Mouse (Mus musculus): ENCODE measurements around the gene Gprc5b. TPM values are rescaled to one million over a fixed set of nuclear protein-coding genes. Genes with fewer than 3 reads are reported as not detected.

Gene Gprc5b
- polyA plus RNA-seq, 1 experiment from 2014 or later = 17.8 TPM

DNA sequence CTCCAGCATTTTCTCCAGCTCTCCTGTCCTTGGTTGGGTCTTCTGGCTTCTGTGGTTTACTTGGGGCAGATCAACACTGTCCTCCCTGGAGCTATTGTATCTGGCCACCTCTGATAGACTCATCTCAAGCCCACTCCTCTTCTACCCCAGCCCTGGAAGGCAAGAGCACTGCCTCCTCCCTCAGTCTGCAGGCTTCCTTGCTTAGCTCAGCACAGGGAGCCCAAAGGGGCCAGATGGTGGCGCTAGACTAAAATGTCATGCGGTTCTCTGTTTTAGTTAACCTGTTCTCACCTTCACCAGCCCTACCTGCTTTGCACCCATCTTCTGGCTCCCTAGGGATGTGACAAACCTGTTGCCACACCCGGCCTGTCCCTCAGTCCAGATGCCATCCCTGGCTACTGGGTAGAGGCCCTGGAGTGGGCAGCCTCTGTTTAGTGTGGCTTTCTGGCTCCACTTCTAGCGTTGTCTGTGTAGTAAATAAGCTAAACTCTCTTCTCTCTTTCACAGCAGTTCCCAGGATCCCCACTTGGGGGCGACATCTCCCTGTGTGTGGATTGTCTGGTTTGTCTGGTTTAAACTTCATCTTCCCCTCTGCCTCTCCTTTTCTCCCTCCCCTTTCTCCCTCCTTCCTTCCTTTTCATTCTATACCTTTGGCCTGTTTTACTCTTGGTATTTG is 16.0 kb upstream of the Gprc5b start:
- 22% methylated on average over 5 of the region's 5 CpGs for WGBS
- no peak for ATAC-seq (ENCODE audit: insufficient read depth, low FRiP score, low TSS enrichment)
- no peak overlapping the region for H3K4me3 ChIP-seq (ENCODE audit: low read depth, low read length)

DNA sequence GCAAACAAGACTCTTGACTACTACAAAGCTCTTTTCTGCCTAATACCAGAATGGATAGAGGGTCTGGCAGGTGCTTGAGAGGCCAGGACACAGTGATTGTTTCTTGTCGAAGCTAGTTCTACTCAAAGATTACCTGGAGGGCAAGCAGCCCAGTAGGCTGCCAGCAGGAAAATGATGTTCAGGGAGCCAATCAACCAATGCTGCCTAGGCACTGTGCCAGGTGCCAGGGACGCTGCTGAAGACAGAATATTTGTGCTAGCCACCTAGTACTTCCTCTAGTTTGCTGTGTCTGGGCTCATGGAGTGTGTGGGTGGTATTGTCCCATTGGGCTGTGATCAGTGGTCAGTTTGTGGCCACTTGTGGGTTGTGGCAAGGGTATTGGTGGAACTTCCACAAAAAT is 7.5 kb upstream of the Gprc5b start:
- DNase-seq (ENCODE audit: low spot score) (no peak), ATAC-seq (ENCODE audit: insufficient read depth, low FRiP score, low TSS enrichment) (no peak)
- H3K4me3 ChIP-seq (ENCODE audit: low read depth, low read length) = no peak overlapping the region
- no peaks in the 10 kb centered on the region for H3K9me3 ChIP-seq (ENCODE audit: control insufficient read depth, low read length)
- H3K4me2 ChIP-seq (ENCODE audit: low read depth) = no peak overlapping the region
- no peaks in the 10 kb centered on the region for H3K4me1 ChIP-seq (ENCODE audit: control insufficient read depth, insufficient read depth, low read length)
- no peak overlapping the region for H3K9ac ChIP-seq (ENCODE audit: low read length)
- no peaks in the 10 kb centered on the region for H3K36me3 ChIP-seq (ENCODE audit: control insufficient read depth, insufficient read depth, low read length)
- 76% methylated on average over 2 of the region's 2 CpGs for WGBS
- H3K27ac ChIP-seq (ENCODE audit: low read depth, low read length) = no peak overlapping the region
- H3K27me3 ChIP-seq (ENCODE audit: control insufficient read depth, insufficient read depth, low read length) = no peaks in the 10 kb centered on the region

More for the DNA sequence above, 16.0 kb upstream of the Gprc5b start:
- peak; percentile 72 for DNase-seq (ENCODE audit: low spot score)
- no peaks in the 10 kb centered on the region for H3K9me3 ChIP-seq (ENCODE audit: control insufficient read depth, low read length)
- H3K27me3 ChIP-seq (ENCODE audit: control insufficient read depth, insufficient read depth, low read length) = no peaks in the 10 kb centered on the region
- no peaks in the 10 kb centered on the region for H3K4me1 ChIP-seq (ENCODE audit: control insufficient read depth, insufficient read depth, low read length)
- no peaks in the 10 kb centered on the region for H3K36me3 ChIP-seq (ENCODE audit: control insufficient read depth, insufficient read depth, low read length)
- H3K9ac ChIP-seq (ENCODE audit: low read length) = no peak overlapping the region
- H3K27ac ChIP-seq (ENCODE audit: low read depth, low read length) = no peak overlapping the region
- no peak overlapping the region for H3K4me2 ChIP-seq (ENCODE audit: low read depth)

DNA sequence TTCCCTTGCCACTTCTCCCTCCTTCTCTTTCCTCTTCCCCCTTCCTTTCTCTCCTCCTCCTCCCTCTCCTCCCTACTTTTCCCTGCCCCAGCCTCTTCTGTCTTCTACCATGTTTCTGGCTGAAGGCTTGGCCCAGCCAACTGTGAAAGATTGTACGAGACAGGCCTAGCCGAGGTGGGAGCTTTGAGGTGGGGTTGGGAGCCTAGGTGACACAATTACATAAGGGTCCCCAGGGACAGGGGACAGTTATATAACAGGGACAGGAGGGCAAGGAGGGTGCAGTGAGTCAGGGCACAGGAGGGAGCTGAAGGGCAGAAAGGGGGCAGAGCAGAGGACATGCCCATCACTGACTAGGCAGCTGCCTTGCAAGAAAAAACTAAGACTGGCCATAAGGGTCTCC is 7.0 kb upstream of the Gprc5b start:
- Histone ChIP-seq H3K27ac (ENCODE audit: low read depth, low read length) (no peak overlapping the region), H3K4me1 (ENCODE audit: control insufficient read depth, insufficient read depth, low read length) (no peaks in the 10 kb centered on the region), H3K36me3 (ENCODE audit: control insufficient read depth, insufficient read depth, low read length) (no peaks in the 10 kb centered on the region), H3K27me3 (ENCODE audit: control insufficient read depth, insufficient read depth, low read length) (no peaks in the 10 kb centered on the region), H3K9ac (ENCODE audit: low read length) (no peak overlapping the region), H3K9me3 (ENCODE audit: control insufficient read depth, low read length) (no peaks in the 10 kb centered on the region), H3K4me3 (ENCODE audit: low read depth, low read length) (no peak overlapping the region), H3K4me2 (ENCODE audit: low read depth) (no peak overlapping the region)
- WGBS = 76% methylated on average over 2 of the region's 2 CpGs
- ATAC-seq (ENCODE audit: insufficient read depth, low FRiP score, low TSS enrichment) (no peak), DNase-seq (ENCODE audit: low spot score) (no peak)

DNA sequence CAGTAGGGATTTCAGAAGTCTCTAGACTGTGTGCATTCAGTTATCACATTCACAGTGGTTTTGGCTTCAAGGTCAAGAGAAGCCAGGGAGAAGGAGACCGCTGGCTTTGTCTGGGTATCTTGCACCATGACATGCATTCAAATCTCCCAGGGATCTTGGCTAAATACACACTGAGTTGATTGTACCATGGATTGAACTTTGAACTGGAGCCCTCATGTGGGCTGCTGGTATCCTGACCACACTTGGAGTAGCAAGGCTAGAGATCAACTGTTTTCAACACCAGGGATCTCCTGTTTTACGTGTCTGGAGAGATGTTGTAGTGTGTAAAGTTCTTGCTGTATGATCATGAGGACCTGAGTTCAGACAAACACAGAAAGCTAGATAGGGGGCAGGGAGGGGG is 4.8 kb upstream of the Gprc5b start:
- Histone ChIP-seq H3K4me3 (ENCODE audit: low read depth, low read length) (no peak overlapping the region), H3K27me3 (ENCODE audit: control insufficient read depth, insufficient read depth, low read length) (no peaks in the 10 kb centered on the region), H3K4me2 (ENCODE audit: low read depth) (no peak overlapping the region), H3K9me3 (ENCODE audit: control insufficient read depth, low read length) (no peaks in the 10 kb centered on the region), H3K27ac (ENCODE audit: low read depth, low read length) (no peak overlapping the region), H3K4me1 (ENCODE audit: control insufficient read depth, insufficient read depth, low read length) (peaks cover 5% of the 10 kb centered on the region), H3K9ac (ENCODE audit: low read length) (no peak overlapping the region), H3K36me3 (ENCODE audit: control insufficient read depth, insufficient read depth, low read length) (no peaks in the 10 kb centered on the region)
- 79% methylated on average over 2 of the region's 2 CpGs for WGBS
- DNase-seq (ENCODE audit: low spot score) (no peak), ATAC-seq (ENCODE audit: insufficient read depth, low FRiP score, low TSS enrichment) (no peak)

DNA sequence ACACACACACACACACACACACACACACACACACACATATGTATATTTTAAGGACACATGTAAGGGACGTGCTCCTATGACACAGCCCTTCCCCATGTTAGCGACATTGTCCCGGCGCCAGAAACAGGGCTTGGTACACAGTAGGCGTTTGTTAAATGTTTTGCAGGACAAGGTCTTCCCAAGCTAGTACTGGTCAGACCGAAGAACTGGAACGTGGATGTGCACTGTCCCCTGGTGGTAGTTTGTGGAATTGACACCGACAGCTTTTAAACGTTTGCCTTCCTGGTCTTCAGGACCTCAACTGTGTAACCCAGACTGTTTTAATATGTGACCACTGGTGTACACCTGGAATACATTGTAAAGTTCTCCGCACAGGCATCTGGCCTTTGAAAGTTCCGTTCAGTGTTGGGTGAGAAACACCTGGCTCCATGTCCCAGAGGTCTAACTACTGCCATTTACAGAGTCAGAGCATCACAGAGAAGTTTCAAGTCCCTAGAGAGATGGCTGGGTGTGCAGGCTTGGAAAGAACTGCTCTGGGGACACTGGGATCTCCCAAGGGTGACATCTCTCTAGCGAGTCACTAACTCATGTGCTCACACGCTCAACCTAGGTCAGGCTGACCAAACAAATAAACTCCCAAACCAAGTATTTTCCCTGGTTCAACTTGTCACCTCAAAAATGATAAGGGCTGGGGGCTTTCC is 1.3 kb upstream of the Gprc5b start:
- 10% methylated on average over 13 of the region's 13 CpGs for WGBS
- ATAC-seq (ENCODE audit: insufficient read depth, low FRiP score, low TSS enrichment) = peak; percentile 20; the same call in 1 of the 2 replicates

DNA sequence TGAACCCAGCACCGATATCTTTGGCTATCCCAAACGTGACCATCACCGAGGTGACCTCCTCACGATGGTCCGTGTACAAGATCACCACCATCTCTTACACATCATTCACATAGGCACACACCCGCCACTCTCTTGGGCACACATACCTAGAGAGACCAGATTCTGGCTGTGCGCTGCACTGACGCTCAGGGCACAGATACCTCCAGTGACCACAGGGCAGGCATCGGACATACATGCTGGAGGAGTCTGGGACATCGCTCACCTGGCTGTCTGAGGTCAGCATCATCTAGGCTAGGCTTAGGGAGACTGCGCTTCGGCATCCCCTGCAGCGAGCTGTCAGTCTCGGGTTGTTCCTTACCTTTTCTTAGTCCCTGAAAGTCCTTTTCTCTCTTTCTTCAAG is 660 bp upstream of the Gprc5b start:
- H3K4me1 ChIP-seq (ENCODE audit: control insufficient read depth, insufficient read depth, low read length) = peaks cover 31% of the 10 kb centered on the region
- H3K4me3 ChIP-seq (ENCODE audit: low read depth, low read length) = peak overlapping the region; percentile 67; the same call in 1 of the 2 replicates
- peak overlapping the region; percentile 73 for H3K4me2 ChIP-seq (ENCODE audit: low read depth)
- no peaks in the 10 kb centered on the region for H3K9me3 ChIP-seq (ENCODE audit: control insufficient read depth, low read length)
- H3K36me3 ChIP-seq (ENCODE audit: control insufficient read depth, insufficient read depth, low read length) = no peaks in the 10 kb centered on the region
- H3K27ac ChIP-seq (ENCODE audit: low read depth, low read length) = no peak overlapping the region
- no peak for DNase-seq (ENCODE audit: low spot score)
- 8% methylated on average over 14 of the region's 14 CpGs for WGBS
- no peak overlapping the region; the same call in 1 of the 2 replicates for H3K9ac ChIP-seq (ENCODE audit: low read length)
- ATAC-seq (ENCODE audit: insufficient read depth, low FRiP score, low TSS enrichment) = peak; percentile 1; the same call in 1 of the 2 replicates
- H3K27me3 ChIP-seq (ENCODE audit: control insufficient read depth, insufficient read depth, low read length) = no peaks in the 10 kb centered on the region

More for the DNA sequence above, 1.3 kb upstream of the Gprc5b start:
- Histone ChIP-seq H3K9ac (ENCODE audit: low read length) (no peak overlapping the region), H3K4me2 (ENCODE audit: low read depth) (peak overlapping the region; percentile 73; the same call in 1 of the 2 replicates), H3K4me3 (ENCODE audit: low read depth, low read length) (no peak overlapping the region), H3K36me3 (ENCODE audit: control insufficient read depth, insufficient read depth, low read length) (no peaks in the 10 kb centered on the region), H3K27me3 (ENCODE audit: control insufficient read depth, insufficient read depth, low read length) (no peaks in the 10 kb centered on the region), H3K27ac (ENCODE audit: low read depth, low read length) (no peak overlapping the region), H3K9me3 (ENCODE audit: control insufficient read depth, low read length) (no peaks in the 10 kb centered on the region), H3K4me1 (ENCODE audit: control insufficient read depth, insufficient read depth, low read length) (peaks cover 26% of the 10 kb centered on the region)
- DNase-seq (ENCODE audit: low spot score) = peak; percentile 87

DNA sequence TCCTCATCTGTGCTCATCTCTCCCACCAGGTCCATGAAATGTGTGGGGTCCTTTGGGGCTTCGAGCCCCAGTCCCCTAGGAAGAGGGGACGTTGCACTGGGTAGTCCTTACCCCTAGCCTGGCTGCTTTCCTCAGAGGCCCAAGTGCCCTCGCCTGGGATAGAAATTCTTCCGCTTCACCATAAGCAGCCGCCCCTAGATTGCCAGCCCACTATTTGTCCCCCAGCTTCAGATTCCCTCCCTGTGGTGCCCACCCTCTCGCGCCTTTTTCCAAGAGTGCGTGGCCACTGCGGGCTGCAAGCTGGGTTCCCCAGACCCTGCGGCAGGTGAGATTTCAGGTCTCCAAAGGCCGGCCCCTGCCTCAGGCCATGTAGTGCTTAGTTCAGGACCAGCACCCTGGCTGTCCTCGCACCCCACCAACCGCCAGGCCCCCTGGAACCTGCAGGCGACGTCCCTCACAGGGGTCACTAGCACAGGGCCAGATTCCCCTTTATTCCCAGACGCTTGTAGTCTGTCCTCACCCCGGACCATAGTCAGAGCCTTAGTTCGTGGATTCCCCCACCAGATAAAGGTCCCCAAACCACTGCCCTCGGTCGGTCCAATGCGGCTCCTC is 674 bp downstream of the Gprc5b start:
- H3K27ac ChIP-seq (ENCODE audit: low read depth, low read length) = peak overlapping the region; percentile 67; the same call in 1 of the 2 replicates
- ATAC-seq (ENCODE audit: insufficient read depth, low FRiP score, low TSS enrichment) (peak; percentile 14), DNase-seq (ENCODE audit: low spot score) (peak; percentile 57)
- peaks cover 33% of the 10 kb centered on the region for H3K4me1 ChIP-seq (ENCODE audit: control insufficient read depth, insufficient read depth, low read length)
- 1% methylated on average over 21 of the region's 21 CpGs for WGBS
- H3K36me3 ChIP-seq (ENCODE audit: control insufficient read depth, insufficient read depth, low read length) = no peaks in the 10 kb centered on the region
- H3K27me3 ChIP-seq (ENCODE audit: control insufficient read depth, insufficient read depth, low read length) = no peaks in the 10 kb centered on the region
- H3K9ac ChIP-seq (ENCODE audit: low read length) = peak overlapping the region; percentile 77
- peak overlapping the region; percentile 73 for H3K4me2 ChIP-seq (ENCODE audit: low read depth)
- H3K9me3 ChIP-seq (ENCODE audit: control insufficient read depth, low read length) = no peaks in the 10 kb centered on the region
- H3K4me3 ChIP-seq (ENCODE audit: low read depth, low read length) = peak overlapping the region; percentile 67

DNA sequence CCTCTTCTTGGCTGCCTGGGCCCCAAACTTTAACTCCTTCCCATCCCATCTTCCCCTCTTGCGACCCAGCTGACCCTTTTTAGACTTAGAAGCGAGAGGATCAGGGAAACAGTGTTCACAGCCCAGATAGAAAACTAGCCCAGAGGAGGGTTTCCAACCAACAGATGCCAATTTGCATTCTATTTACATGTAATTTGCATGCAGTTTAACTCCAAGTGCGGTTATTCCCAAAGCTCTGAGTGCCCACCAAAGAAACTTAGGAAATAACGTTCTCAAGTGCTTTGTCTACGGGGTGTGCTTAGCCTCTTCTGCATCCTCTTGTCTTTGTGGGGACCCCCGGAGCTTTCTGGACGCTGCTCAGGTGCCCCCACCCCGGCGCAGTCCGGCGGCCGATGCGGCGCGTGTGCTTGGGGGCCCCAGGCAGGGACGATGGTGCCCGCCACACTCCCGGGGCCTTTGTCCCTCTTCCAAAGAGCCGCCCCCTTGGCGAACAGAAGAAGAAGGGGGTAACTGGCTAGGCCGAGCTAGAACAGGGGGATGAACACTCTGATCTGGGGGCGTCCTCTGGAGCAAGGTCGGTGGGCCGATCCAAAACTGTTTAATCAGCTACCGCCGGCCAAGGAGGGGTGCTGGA is 1.3 kb downstream of the Gprc5b start:
- Histone ChIP-seq H3K4me1 (ENCODE audit: control insufficient read depth, insufficient read depth, low read length) (peaks cover 33% of the 10 kb centered on the region), H3K9me3 (ENCODE audit: control insufficient read depth, low read length) (no peaks in the 10 kb centered on the region), H3K4me2 (ENCODE audit: low read depth) (peak overlapping the region; percentile 73), H3K4me3 (ENCODE audit: low read depth, low read length) (peak overlapping the region; percentile 67), H3K27ac (ENCODE audit: low read depth, low read length) (peak overlapping the region; percentile 67; the same call in 1 of the 2 replicates), H3K27me3 (ENCODE audit: control insufficient read depth, insufficient read depth, low read length) (no peaks in the 10 kb centered on the region), H3K36me3 (ENCODE audit: control insufficient read depth, insufficient read depth, low read length) (no peaks in the 10 kb centered on the region), H3K9ac (ENCODE audit: low read length) (peak overlapping the region; percentile 77)
- ATAC-seq (ENCODE audit: insufficient read depth, low FRiP score, low TSS enrichment) (peak; percentile 13; the same call in 1 of the 2 replicates), DNase-seq (ENCODE audit: low spot score) (peak; percentile 47)
- under 1% methylated on average over 26 of the region's 26 CpGs for WGBS
